Mouse (Mus musculus): ENCODE results near the gene Olfr309. TPM values are rescaled to one million over a fixed set of nuclear protein-coding genes. Genes with fewer than 3 reads are reported as not detected.

Olfr309 gene
- polyA plus RNA-seq, 1 experiment from 2014 or later = not detected

Small RNAs within 50 kb of the gene (microRNA-seq; reads per million reads assigned to microRNA genes)
- gene Gm23192 (ENCODE audit: borderline number of aligned reads) = not detected

Other genes with a start within 250 kb of the Olfr309 start
- gene Vmn2r75, start 141.9 kb downstream of the Olfr309 start, polyA plus RNA-seq (2014; fragmentation: Nextera tagmentation; extraction: Ambion mirVana) = not detected in 2 replicates
- not detected in 2 replicates for gene Vmn2r76, start 67.4 kb downstream of the Olfr309 start, polyA plus RNA-seq (2014; fragmentation: Nextera tagmentation; extraction: Ambion mirVana)
- gene Olfr310, start 36.5 kb downstream of the Olfr309 start, polyA plus RNA-seq (2014; fragmentation: Nextera tagmentation; extraction: Ambion mirVana) = not detected in 2 replicates
- not detected in 2 replicates for gene Olfr308, start 11.9 kb upstream of the Olfr309 start, polyA plus RNA-seq (2014; fragmentation: Nextera tagmentation; extraction: Ambion mirVana)
- gene Olfr307, start 23.9 kb upstream of the Olfr309 start, polyA plus RNA-seq (2014; fragmentation: Nextera tagmentation; extraction: Ambion mirVana) = not detected in 2 replicates
- not detected in 2 replicates for gene Olfr305, start 53.2 kb upstream of the Olfr309 start, polyA plus RNA-seq (2014; fragmentation: Nextera tagmentation; extraction: Ambion mirVana)
- not detected in 2 replicates for gene Olfr304, start 73.0 kb upstream of the Olfr309 start, polyA plus RNA-seq (2014; fragmentation: Nextera tagmentation; extraction: Ambion mirVana)
- gene Olfr303, start 84.1 kb upstream of the Olfr309 start, polyA plus RNA-seq (2014; fragmentation: Nextera tagmentation; extraction: Ambion mirVana) = not detected in 2 replicates
- not detected in 2 replicates for gene Olfr301, start 90.1 kb upstream of the Olfr309 start, polyA plus RNA-seq (2014; fragmentation: Nextera tagmentation; extraction: Ambion mirVana)
- gene Olfr299, start 146.2 kb upstream of the Olfr309 start, polyA plus RNA-seq (2014; fragmentation: Nextera tagmentation; extraction: Ambion mirVana) = not detected in 2 replicates
- gene Olfr298, start 178.8 kb upstream of the Olfr309 start, polyA plus RNA-seq (2014; fragmentation: Nextera tagmentation; extraction: Ambion mirVana) = not detected in 2 replicates
- not detected in 2 replicates for gene Olfr297, start 206.3 kb upstream of the Olfr309 start, polyA plus RNA-seq (2014; fragmentation: Nextera tagmentation; extraction: Ambion mirVana)